Mouse (Mus musculus) neural tube, embryonic 14.5 days (tissue): ENCODE results near the gene Nek2. TPM values are rescaled to one million over a fixed set of nuclear protein-coding genes. Genes with fewer than 3 reads are reported as not detected.

Experiments used
- ATAC-seq: fragments of 200-750 bp; cut with Nextera tagmentation; 2 replicates; pipeline ENCODE4 v1.8.0; 2017; ENCODE audit warnings: low read depth, mild to moderate bottlenecking, moderate TSS enrichment, moderate library complexity
- H3K27ac ChIP-seq: fragments of 300-500 bp; sonication (generic); 2 replicates; pipeline ENCODE4 v1.5.1; 2014; ENCODE audit warnings: low read depth, mild to moderate bottlenecking, control low read depth, low read length, moderate library complexity, mixed read lengths
- H3K27me3 ChIP-seq: fragments of 300-500 bp; sonication (generic); 2 replicates; pipeline ENCODE4 v1.6.1; 2014; ENCODE audit warnings: low read length; ENCODE audit not compliant: control insufficient read depth, insufficient read depth
- H3K36me3 ChIP-seq: fragments of 300-500 bp; sonication (generic); 2 replicates; pipeline ENCODE4 v1.6.1; 2014; ENCODE audit warnings: low read length, mixed read lengths; ENCODE audit not compliant: control insufficient read depth, insufficient read depth
- H3K4me1 ChIP-seq: fragments of 300-500 bp; sonication (generic); 2 replicates; pipeline ENCODE4 v1.6.1; 2014; ENCODE audit warnings: low read length; ENCODE audit not compliant: control insufficient read depth, insufficient read depth
- H3K4me2 ChIP-seq: fragments of 300-500 bp; sonication (generic); 2 replicates; pipeline ENCODE4 v1.6.1; 2014; ENCODE audit warnings: mild to moderate bottlenecking, low read depth, low read length, control low read depth
- H3K4me3 ChIP-seq: fragments of 300-500 bp; sonication (generic); 2 replicates; pipeline ENCODE4 v1.5.1; 2014; ENCODE audit warnings: low read depth, low read length, control low read depth, mixed read lengths
- H3K9ac ChIP-seq: fragments of 300-500 bp; sonication (generic); replicated peaks from 2 replicates; pipeline ENCODE4 v1.6.1; 2014; ENCODE audit warnings: low read depth, mild to moderate bottlenecking, control low read depth, low read length, mixed read lengths
- H3K9me3 ChIP-seq: fragments of 300-500 bp; sonication (generic); 2 replicates; pipeline ENCODE4 v1.6.1; 2016; ENCODE audit warnings: low read length; ENCODE audit not compliant: control insufficient read depth
- WGBS: fragments of 180-500 bp; shearing (Covaris S2); extraction: QIAGEN DNeasy Blood & Tissue Kit; methylation state at CpG from one replicate; pipeline ENCODE4 v1.1.7; 2014; 5-methylcytosine and 5-hydroxymethylcytosine counted together
- polyA plus RNA-seq: library from polyadenylated mRNA; unstranded; fragments of >200 nt; fragmentation: Nextera tagmentation; extraction: Ambion mirVana; gene quantifications from 2 replicates; pipeline ENCODE4 v1.2.1, GENCODE M21; 2014

Nek2 gene
- polyA plus RNA-seq, 1 experiment from 2014 or later, result 1.8 TPM

- Histone ChIP-seq H3K4me2 (no peak overlapping the region), H3K4me3 (no peak overlapping the region), H3K9me3 (no peaks in the 10 kb centered on the region), H3K27me3 (no peaks in the 10 kb centered on the region), H3K36me3 (no peaks in the 10 kb centered on the region), H3K4me1 (no peaks in the 10 kb centered on the region), H3K9ac (no peak overlapping the region), H3K27ac (no peak overlapping the region)
- no peak for ATAC-seq
- 82% methylated on average over 4 of the region's 4 CpGs for WGBS
These were observed 42.7 kb downstream of the Nek2 start for GRCm38 (mm10) chr1:191863833-191864550.

- Histone ChIP-seq H3K9ac (no peak overlapping the region), H3K9me3 (no peaks in the 10 kb centered on the region), H3K4me2 (no peak overlapping the region), H3K36me3 (no peaks in the 10 kb centered on the region), H3K4me1 (no peaks in the 10 kb centered on the region), H3K27ac (no peak overlapping the region), H3K4me3 (no peak overlapping the region), H3K27me3 (no peaks in the 10 kb centered on the region)
- 88% methylated on average over 8 of the region's 8 CpGs for WGBS
- no peak for ATAC-seq
These were observed 43.3 kb downstream of the Nek2 start for GRCm38 (mm10) chr1:191864551-191865027.

- Histone ChIP-seq H3K27ac (no peak overlapping the region), H3K36me3 (no peaks in the 10 kb centered on the region), H3K4me1 (no peaks in the 10 kb centered on the region), H3K4me2 (no peak overlapping the region), H3K27me3 (no peaks in the 10 kb centered on the region), H3K9me3 (no peaks in the 10 kb centered on the region), H3K9ac (no peak overlapping the region), H3K4me3 (no peak overlapping the region)
- WGBS, result 86% methylated on average over 6 of the region's 6 CpGs
- no peak for ATAC-seq
These were observed 50.9 kb downstream of the Nek2 start for GRCm38 (mm10) chr1:191872076-191872710.

- no peak overlapping the region for H3K4me3 ChIP-seq
- no peak overlapping the region for H3K9ac ChIP-seq
- H3K4me2 ChIP-seq, result no peak overlapping the region
- no peaks in the 10 kb centered on the region for H3K27me3 ChIP-seq
- no peaks in the 10 kb centered on the region for H3K36me3 ChIP-seq
- ATAC-seq, result no peak
- no peaks in the 10 kb centered on the region for H3K9me3 ChIP-seq
- H3K27ac ChIP-seq, result no peak overlapping the region
- no peaks in the 10 kb centered on the region for H3K4me1 ChIP-seq
- 96% methylated on average over 7 of the region's 7 CpGs for WGBS
These were observed 53.8 kb downstream of the Nek2 start for GRCm38 (mm10) chr1:191875006-191875405.

GRCm38 (mm10) chr1:191875683-191876305, 54.5 kb downstream of the Nek2 start:
- no peak for ATAC-seq
- WGBS, result 82% methylated on average over 9 of the region's 9 CpGs

GRCm38 (mm10) chr1:191877681-191878080, 56.4 kb downstream of the Nek2 start:
- Histone ChIP-seq H3K4me3 (no peak overlapping the region), H3K4me2 (no peak overlapping the region), H3K4me1 (no peaks in the 10 kb centered on the region), H3K27me3 (no peaks in the 10 kb centered on the region), H3K9me3 (no peaks in the 10 kb centered on the region), H3K36me3 (no peaks in the 10 kb centered on the region), H3K27ac (no peak overlapping the region), H3K9ac (no peak overlapping the region)
- 86% methylated on average over 10 of the region's 10 CpGs for WGBS
- no peak for ATAC-seq

More at GRCm38 (mm10) chr1:191875683-191876305, 54.5 kb downstream of the Nek2 start:
- H3K4me1 ChIP-seq, result no peaks in the 10 kb centered on the region
- H3K27ac ChIP-seq, result no peak overlapping the region
- H3K36me3 ChIP-seq, result no peaks in the 10 kb centered on the region
- H3K4me2 ChIP-seq, result no peak overlapping the region
- no peak overlapping the region for H3K9ac ChIP-seq
- no peaks in the 10 kb centered on the region for H3K9me3 ChIP-seq
- no peak overlapping the region for H3K4me3 ChIP-seq
- H3K27me3 ChIP-seq, result no peaks in the 10 kb centered on the region

GRCm38 (mm10) chr1:191878518-191878921, 57.3 kb downstream of the Nek2 start:
- Histone ChIP-seq H3K27ac (no peak overlapping the region), H3K36me3 (no peaks in the 10 kb centered on the region), H3K27me3 (no peaks in the 10 kb centered on the region), H3K9ac (no peak overlapping the region), H3K9me3 (no peaks in the 10 kb centered on the region), H3K4me1 (no peaks in the 10 kb centered on the region), H3K4me2 (no peak overlapping the region), H3K4me3 (no peak overlapping the region)
- 84% methylated on average over 4 of the region's 4 CpGs for WGBS
- ATAC-seq, result no peak

GRCm38 (mm10) chr1:191880247-191880646, 59.0 kb downstream of the Nek2 start:
- no peak overlapping the region for H3K4me3 ChIP-seq
- H3K4me1 ChIP-seq, result no peaks in the 10 kb centered on the region
- WGBS, result 97% methylated on average over 3 of the region's 3 CpGs
- no peak for ATAC-seq
- no peak overlapping the region for H3K27ac ChIP-seq
- no peaks in the 10 kb centered on the region for H3K27me3 ChIP-seq
- no peaks in the 10 kb centered on the region for H3K9me3 ChIP-seq
- no peak overlapping the region for H3K4me2 ChIP-seq
- no peak overlapping the region for H3K9ac ChIP-seq
- no peaks in the 10 kb centered on the region for H3K36me3 ChIP-seq
